Mouse (Mus musculus): ENCODE data around the gene Rita1.

Gene Rita1

GRCm38 (mm10) chr5:120574469-120575063 lies 37.8 kb downstream of the Rita1 start:
- no peak for DNase-seq (ENCODE audit: inconsistent age in 2 of 2, low spot score in 1 of 2)

- peak in 1 of 2 experiments; percentile 58 for DNase-seq (ENCODE audit: inconsistent age in 2 of 2, low spot score in 1 of 2)
These were observed 41.2 kb downstream of the Rita1 start for GRCm38 (mm10) chr5:120571056-120571740.

- DNase-seq (ENCODE audit: inconsistent age in 2 of 2, low spot score in 1 of 2), result peak in 1 of 2 experiments; percentile 50
These were observed 42.0 kb downstream of the Rita1 start for GRCm38 (mm10) chr5:120570289-120570897.

GRCm38 (mm10) chr5:120569791-120570190 lies 42.6 kb downstream of the Rita1 start:
- DNase-seq (ENCODE audit: inconsistent age in 2 of 2, low spot score in 1 of 2), result no peak

GRCm38 (mm10) chr5:120568964-120569363 lies 43.4 kb downstream of the Rita1 start:
- peak; percentile 57 to 77 for DNase-seq (ENCODE audit: inconsistent age in 2 of 2, low spot score in 1 of 2)

- peak; percentile 41 to 72 for DNase-seq (ENCODE audit: inconsistent age in 2 of 2, low spot score in 1 of 2)
These were observed 44.0 kb downstream of the Rita1 start for GRCm38 (mm10) chr5:120568336-120568768.

- DNase-seq (ENCODE audit: inconsistent age in 2 of 2, low spot score in 1 of 2), result peak in 1 of 2 experiments; percentile 44
These were observed 44.6 kb downstream of the Rita1 start for GRCm38 (mm10) chr5:120567761-120568211.

GRCm38 (mm10) chr5:120567253-120567701 lies 45.1 kb downstream of the Rita1 start:
- peak; percentile 85 to 90 for DNase-seq (ENCODE audit: inconsistent age in 2 of 2, low spot score in 1 of 2)

- no peak for DNase-seq (ENCODE audit: inconsistent age in 2 of 2, low spot score in 1 of 2)
These were observed 45.6 kb downstream of the Rita1 start for GRCm38 (mm10) chr5:120566681-120567252.

- peak; percentile 49 to 70 for DNase-seq (ENCODE audit: inconsistent age in 2 of 2, low spot score in 1 of 2)
These were observed 46.3 kb downstream of the Rita1 start for GRCm38 (mm10) chr5:120566101-120566500.

- DNase-seq (ENCODE audit: inconsistent age in 2 of 2, low spot score in 1 of 2), result peak in 1 of 2 experiments; percentile 67
These were observed 47.1 kb downstream of the Rita1 start for GRCm38 (mm10) chr5:120565171-120565905.

- DNase-seq (ENCODE audit: inconsistent age in 2 of 2, low spot score in 1 of 2), result peak in 1 of 2 experiments; percentile 54
These were observed 48.5 kb downstream of the Rita1 start for GRCm38 (mm10) chr5:120563914-120564311.

- DNase-seq (ENCODE audit: inconsistent age in 2 of 2, low spot score in 1 of 2), result peak; percentile 68 to 86
These were observed 49.2 kb downstream of the Rita1 start for GRCm38 (mm10) chr5:120562956-120563913.

- peak; percentile 64 to 86 for DNase-seq (ENCODE audit: inconsistent age in 2 of 2, low spot score in 1 of 2)
These were observed 51.6 kb downstream of the Rita1 start for GRCm38 (mm10) chr5:120560616-120561311.

- no peak for DNase-seq (ENCODE audit: inconsistent age in 2 of 2, low spot score in 1 of 2)
These were observed 52.2 kb downstream of the Rita1 start for GRCm38 (mm10) chr5:120560129-120560615.

- peak; percentile 52 to 61 for DNase-seq (ENCODE audit: inconsistent age in 2 of 2, low spot score in 1 of 2)
These were observed 53.6 kb downstream of the Rita1 start for GRCm38 (mm10) chr5:120558762-120559161.

GRCm38 (mm10) chr5:120558041-120558440 lies 54.3 kb downstream of the Rita1 start:
- DNase-seq (ENCODE audit: inconsistent age in 2 of 2, low spot score in 1 of 2), result no peak

- DNase-seq (ENCODE audit: inconsistent age in 2 of 2, low spot score in 1 of 2), result no peak
These were observed 56.5 kb downstream of the Rita1 start for GRCm38 (mm10) chr5:120555871-120556270.

GRCm38 (mm10) chr5:120550673-120551072 lies 61.7 kb downstream of the Rita1 start:
- DNase-seq (ENCODE audit: inconsistent age in 2 of 2, low spot score in 1 of 2), result no peak
